Mouse (Mus musculus): ENCODE results near the gene Tsc2.

GRCm38 (mm10) chr17:24563638-24564037 is 68.8 kb downstream of the Tsc2 start:
- TF ChIP-seq E2F4 (IDR thresholded peaks at IDR 0.05; ENCODE audit: insufficient replicate concordance, low read depth, low read length) (no peak), CHD1 (IDR thresholded peaks at IDR 0.05; ENCODE audit: low read depth, low read length) (no peak), EP300 (IDR thresholded peaks at IDR 0.05; ENCODE audit: low read length) (no peak), POLR2A (IDR thresholded peaks at IDR 0.05; ENCODE audit: low read depth, low read length) (no peak), RAD21 (IDR thresholded peaks at IDR 0.05; ENCODE audit: low read depth, low read length) (no peak), TCF12 (IDR thresholded peaks at IDR 0.05; ENCODE audit: low read depth, low read length) (no peak), ZKSCAN1 (IDR thresholded peaks at IDR 0.05; ENCODE audit: borderline replicate concordance, low read depth, low read length) (no peak), ZNF384 (IDR thresholded peaks at IDR 0.05; ENCODE audit: low read depth, low read length) (no peak)
